Mouse (Mus musculus) Patski (cell line): ENCODE measurements around the gene Ppp1r10. TPM values are rescaled to one million over a fixed set of nuclear protein-coding genes. Genes with fewer than 3 reads are reported as not detected.

ENCODE experiments used
- ATAC-seq: fragments of 100-300 bp; one replicate; pipeline ENCODE4 v1.8.0; 2021
- CTCF ChIA-PET: fragments of 350-600 bp; sonication (Branson Sonifier 250); formaldehyde crosslinking; loops from one replicate; lab custom pipeline; 2022; ENCODE audit warnings: inconsistent platforms; lab: Charles Lee
- POLR2A ChIA-PET: fragments of 350-600 bp; sonication (Branson Sonifier 250); formaldehyde crosslinking; loops from one replicate; lab custom pipeline; 2022; ENCODE audit warnings: antibody characterized with exemption, inconsistent platforms; lab: Charles Lee
- DNase-seq: peaks from one replicate; pipeline ENCODE4 v3.0.0-alpha.2; 2011; ENCODE audit warnings: low read depth, low spot score
- H3K27me3 ChIP-seq: fragments of 371-371 bp; one replicate; pipeline ENCODE4 v1.5.1; 2021
- CTCF ChIP-seq: fragments of 100-300 bp; IDR thresholded peaks from one replicate; pipeline ENCODE4 v1.5.1; 2021
- in situ Hi-C: fragments of 300-500 bp; cut with MboI; formaldehyde crosslinking; loops from 3 replicates; pipeline ENCODE4 v1.11.1; 2018; ENCODE audit warnings: low pct_unique_long_range_greater_than_20kb, mixed read lengths
- polyA plus RNA-seq: library from polyadenylated mRNA; unstranded; gene quantifications from one replicate; pipeline ENCODE4 v1.2.3, GENCODE M21; 2021

Gene Ppp1r10
- 41.2 TPM for polyA plus RNA-seq

- CTCF ChIA-PET = interaction anchor here (1.1 to 1.6 kb wide), 4 partner anchors 11 to 87 kb away, joined by 3 to 6 read pairs (median 4); no protein-coding TSS in a partner anchor
- peak; percentile 86 for ATAC-seq
- H3K27me3 ChIP-seq = no peaks in the 10 kb centered on the region
- in situ Hi-C loops = loop anchor here (5.0 to 25.0 kb wide), 2 partner anchors 79 to 1804 kb away; partner anchors contain the start of genes Brd2, H2-DMa and Tubb5
- POLR2A ChIA-PET = interaction anchor here (0.6 to 1.4 kb wide), 3 partner anchors 19 to 753 kb away, joined by 4 to 7 read pairs (median 4); partner anchors contain the start of gene 2310061I04Rik
- DNase-seq = peak; percentile 98
- no peak for TF ChIP-seq CTCF
These were observed at the start of gene Ppp1r10, which contains the start of gene Mrps18b for GRCm38 (mm10) chr17:35916297-35917142. Gene Ppp1r10 (plus strand): TSS chr17:35916434. Gene Mrps18b (minus strand): TSS chr17:35916389.

GRCm38 (mm10) chr17:35866911-35867890 lies 49.0 kb upstream of the Ppp1r10 start:
- POLR2A ChIA-PET = interaction anchor here (0.7 to 0.9 kb wide), 2 partner anchors 28 to 30 kb away, joined by 3 read pairs; no protein-coding TSS in a partner anchor
- ATAC-seq = no peak
- in situ Hi-C loops = no loop called here
- CTCF ChIA-PET = interaction anchor here (1.4 kb wide), 1 partner anchor 16 kb away, joined by 3 read pairs; no protein-coding TSS in a partner anchor
- no peak for TF ChIP-seq CTCF
- no peaks in the 10 kb centered on the region for H3K27me3 ChIP-seq
- no peak for DNase-seq

GRCm38 (mm10) chr17:35868165-35868820 lies 47.9 kb upstream of the Ppp1r10 start:
- CTCF ChIA-PET = interaction anchor here (1.1 to 1.4 kb wide), 2 partner anchors 8 to 31 kb away, joined by 3 to 4 read pairs; no protein-coding TSS in a partner anchor
- POLR2A ChIA-PET = interaction anchor here (1.0 kb wide), 1 partner anchor 23 kb away, joined by 3 read pairs; no protein-coding TSS in a partner anchor
- TF ChIP-seq CTCF = no peak
- DNase-seq = no peak
- H3K27me3 ChIP-seq = no peaks in the 10 kb centered on the region
- no peak for ATAC-seq
- in situ Hi-C loops = no loop called here

GRCm38 (mm10) chr17:35868961-35869345 lies 47.3 kb upstream of the Ppp1r10 start:
- DNase-seq = no peak
- in situ Hi-C loops = no loop called here
- ChIA-PET CTCF (interaction anchor here (1.1 to 1.4 kb wide), 3 partner anchors 9 to 32 kb away, joined by 3 to 4 read pairs (median 4); no protein-coding TSS in a partner anchor), POLR2A (interaction anchor here (1.0 kb wide), 1 partner anchor 22 kb away, joined by 3 read pairs; no protein-coding TSS in a partner anchor)
- ATAC-seq = no peak
- no peaks in the 10 kb centered on the region for H3K27me3 ChIP-seq
- TF ChIP-seq CTCF = no peak

- no peaks in the 10 kb centered on the region for H3K27me3 ChIP-seq
- in situ Hi-C loops = loop anchor here (5.0 to 10.0 kb wide), 2 partner anchors 32 to 285 kb away; partner anchors contain the start of gene Tubb5
- ChIA-PET CTCF (interaction anchor here (1.2 to 2.1 kb wide), 5 partner anchors 10 to 34 kb away, joined by 4 to 7 read pairs (median 4); partner anchors contain the start of gene Dhx16), POLR2A (interaction anchor here (0.7 to 1.8 kb wide), 6 partner anchors 9 to 318 kb away, joined by 3 to 10 read pairs (median 4); partner anchors contain the start of genes Cdsn, Flot1 and Nrm)
- ATAC-seq (no peak), DNase-seq (no peak)
- TF ChIP-seq CTCF = no peak
These were observed 46.7 kb upstream of the Ppp1r10 start for GRCm38 (mm10) chr17:35869346-35870067.

GRCm38 (mm10) chr17:35870151-35870883 lies 45.9 kb upstream of the Ppp1r10 start:
- CTCF ChIA-PET = interaction anchor here (1.0 to 2.1 kb wide), 9 partner anchors 9 to 230 kb away, joined by 3 to 7 read pairs (median 4); partner anchors contain the start of gene Dhx16
- ATAC-seq = peak; percentile 52
- no peaks in the 10 kb centered on the region for H3K27me3 ChIP-seq
- DNase-seq = no peak
- no peak for TF ChIP-seq CTCF
- in situ Hi-C loops = loop anchor here (5.0 to 10.0 kb wide), 2 partner anchors 33 to 286 kb away; partner anchors contain the start of gene Tubb5
- POLR2A ChIA-PET = interaction anchor here (0.7 to 1.8 kb wide), 10 partner anchors 10 to 318 kb away, joined by 3 to 10 read pairs (median 4); partner anchors contain the start of genes Cdsn, Flot1, Nrm and Tubb5

- no peaks in the 10 kb centered on the region for H3K27me3 ChIP-seq
- DNase-seq (no peak), ATAC-seq (no peak)
- ChIA-PET POLR2A (interaction anchor here (0.6 to 1.8 kb wide), 9 partner anchors 10 to 56 kb away, joined by 3 to 10 read pairs (median 4); partner anchors contain the start of genes Flot1, Nrm and Tubb5), CTCF (interaction anchor here (1.0 to 2.1 kb wide), 8 partner anchors 8 to 231 kb away, joined by 3 to 7 read pairs (median 4); partner anchors contain the start of gene Dhx16)
- no peak for TF ChIP-seq CTCF
- in situ Hi-C loops = loop anchor here (5.0 to 10.0 kb wide), 2 partner anchors 34 to 286 kb away; partner anchors contain the start of gene Tubb5
These were observed 45.1 kb upstream of the Ppp1r10 start for GRCm38 (mm10) chr17:35870884-35871696.
